22 mouse cellular contexts compared by ENCODE assay signal in genomic region chr6:79500649-79501048, GRCm38 (mm10).
DNase-seq lines count a peak whose midpoint lies in the region; ATAC-seq and TF ChIP-seq lines count a peak whose summit lies in the region.
"Had no signal": no experiment of that assay in that cellular context is flagged by ENCODE, and none has a peak within 500 bp of the region (broad histone marks: within the 10 kb centered on the region; RNA-seq: fewer than 3 reads in every experiment).

No protein-coding gene starts in this region.

- no peak overlapping the region for H3K9ac ChIP-seq in forebrain, embryonic 14.5 days (ENCODE audit: low read length)
- H3K9ac ChIP-seq in forebrain, embryonic 15.5 days (replicated peaks) = no peak overlapping the region
- H3K9ac ChIP-seq in neural tube, embryonic 15.5 days (replicated peaks) = no peak overlapping the region
- H3K9ac ChIP-seq: embryonic facial prominence, embryonic 15.5 days; heart, embryonic 15.5 days; hindbrain, embryonic 13.5 days had no signal

- no peak overlapping the region for H3K4me2 ChIP-seq in forebrain, embryonic 14.5 days (ENCODE audit: low read length)
- H3K4me2 ChIP-seq in forebrain, embryonic 15.5 days (replicated peaks) = no peak overlapping the region
- H3K4me2 ChIP-seq in neural tube, embryonic 15.5 days = no peak overlapping the region
- H3K4me2 ChIP-seq: embryonic facial prominence, embryonic 15.5 days; heart, embryonic 11.5 days; heart, embryonic 15.5 days; hindbrain, embryonic 13.5 days had no signal

- ATAC-seq in forebrain, embryonic 14.5 days = no peak
- ATAC-seq in forebrain, embryonic 15.5 days (replicated peaks) = no peak
- 0 out of 2 replicates have a peak, but pooled peaks have one; percentile 53 for ATAC-seq in neural tube, embryonic 15.5 days (ENCODE audit: low FRiP score)
- ATAC-seq: intestine, embryonic 16.5 days had no signal

- intact Hi-C loops in left cerebral cortex, postnatal 4 days (cut with DNase I) = no loop called here
- intact Hi-C loops in left cerebral cortex, adult 2 months (cut with DNase I) = no loop called here

- H3K4me3 ChIP-seq in forebrain, embryonic 14.5 days (ENCODE audit: low read depth, low read length) = no peak overlapping the region
- H3K4me3 ChIP-seq in forebrain, embryonic 15.5 days = no peak overlapping the region
- H3K4me3 ChIP-seq in left cerebral cortex, adult 2 months = no peak overlapping the region
- no peak overlapping the region for H3K4me3 ChIP-seq in neural tube, embryonic 15.5 days (replicated peaks)
- H3K4me3 ChIP-seq in thymus, adult 2 months (ENCODE audit: control insufficient read depth, insufficient read depth, low read length) = no peak overlapping the region
- H3K4me3 ChIP-seq: embryonic facial prominence, embryonic 15.5 days; erythroblast, embryonic 14.5 days; forebrain, embryonic 10.5 days; heart, adult 2 months; heart, embryonic 15.5 days; hindbrain, embryonic 13.5 days had no signal

- no peak for TF ChIP-seq CTCF in left cerebral cortex, adult 2 months (IDR thresholded peaks at IDR 0.05)
- TF ChIP-seq CTCF in thymus, adult 2 months (IDR thresholded peaks at IDR 0.05; ENCODE audit: borderline replicate concordance, control insufficient read depth, extremely low read depth, insufficient read depth, low read length, poor library complexity) = no peak

- no peaks in the 10 kb centered on the region for H3K27me3 ChIP-seq in forebrain, embryonic 14.5 days (replicated peaks; ENCODE audit: control insufficient read depth, insufficient read depth, low read length)
- H3K27me3 ChIP-seq in forebrain, embryonic 15.5 days = no peaks in the 10 kb centered on the region
- H3K27me3 ChIP-seq in neural tube, embryonic 15.5 days (replicated peaks) = no peaks in the 10 kb centered on the region
- no peaks in the 10 kb centered on the region for H3K27me3 ChIP-seq in thymus, adult 2 months (ENCODE audit: control insufficient read depth, insufficient read depth, low read length)
- H3K27me3 ChIP-seq: embryonic facial prominence, embryonic 15.5 days; heart, embryonic 15.5 days; hindbrain, embryonic 13.5 days had no signal

- no peak overlapping the region for H3K27ac ChIP-seq in forebrain, embryonic 14.5 days (ENCODE audit: low read depth, low read length)
- no peak overlapping the region for H3K27ac ChIP-seq in forebrain, embryonic 15.5 days (replicated peaks)
- no peak overlapping the region for H3K27ac ChIP-seq in left cerebral cortex, adult 2 months
- H3K27ac ChIP-seq in neural tube, embryonic 15.5 days (replicated peaks) = no peak overlapping the region
- H3K27ac ChIP-seq in thymus, adult 2 months (ENCODE audit: control insufficient read depth, insufficient read depth, low read length) = no peak overlapping the region
- H3K27ac ChIP-seq: embryonic facial prominence, embryonic 15.5 days; forebrain, embryonic 10.5 days; heart, adult 2 months; heart, embryonic 15.5 days; hindbrain, embryonic 13.5 days had no signal

- no peaks in the 10 kb centered on the region for H3K4me1 ChIP-seq in forebrain, embryonic 14.5 days (ENCODE audit: control insufficient read depth, insufficient read depth, low read length)
- H3K4me1 ChIP-seq in forebrain, embryonic 15.5 days = no peaks in the 10 kb centered on the region
- H3K4me1 ChIP-seq in neural tube, embryonic 15.5 days = no peaks in the 10 kb centered on the region
- no peaks in the 10 kb centered on the region for H3K4me1 ChIP-seq in thymus, adult 2 months (replicated peaks; ENCODE audit: control insufficient read depth, insufficient read depth, low read length)
- H3K4me1 ChIP-seq: embryonic facial prominence, embryonic 15.5 days; forebrain, embryonic 10.5 days; heart, embryonic 15.5 days; hindbrain, embryonic 13.5 days had no signal

- no peaks in the 10 kb centered on the region for H3K9me3 ChIP-seq in forebrain, embryonic 14.5 days (replicated peaks; ENCODE audit: control insufficient read depth, low read length)
- no peaks in the 10 kb centered on the region for H3K9me3 ChIP-seq in forebrain, embryonic 15.5 days
- H3K9me3 ChIP-seq in neural tube, embryonic 15.5 days (replicated peaks) = no peaks in the 10 kb centered on the region
- H3K9me3 ChIP-seq: embryonic facial prominence, embryonic 15.5 days; forebrain, embryonic 10.5 days; heart, embryonic 15.5 days; hindbrain, embryonic 13.5 days had no signal

- WGBS in forebrain, embryonic 14.5 days = 75% methylated on average over 3 of the region's 3 CpGs
- 68% methylated on average over 3 of the region's 3 CpGs for WGBS in forebrain, embryonic 15.5 days
- 35% methylated on average over 3 of the region's 3 CpGs for WGBS in neural tube, embryonic 15.5 days
- 87% methylated on average over 3 of the region's 3 CpGs for WGBS in thymus, adult 2 months

- H3K36me3 ChIP-seq in forebrain, embryonic 14.5 days (ENCODE audit: control insufficient read depth, insufficient read depth, low read length) = no peaks in the 10 kb centered on the region
- H3K36me3 ChIP-seq in forebrain, embryonic 15.5 days = no peaks in the 10 kb centered on the region
- no peaks in the 10 kb centered on the region for H3K36me3 ChIP-seq in neural tube, embryonic 15.5 days
- no peaks in the 10 kb centered on the region for H3K36me3 ChIP-seq in thymus, adult 2 months (ENCODE audit: control insufficient read depth, insufficient read depth, low read length)
- H3K36me3 ChIP-seq: embryonic facial prominence, embryonic 15.5 days; forebrain, embryonic 10.5 days; heart, embryonic 15.5 days; hindbrain, embryonic 13.5 days had no signal

- no peak for TF ChIP-seq POLR2A in thymus, adult 2 months (IDR thresholded peaks at IDR 0.05; ENCODE audit: control insufficient read depth, extremely low read depth, insufficient read depth, low read length, poor library complexity)

- peak; percentile 17 for DNase-seq in forebrain, embryonic 14.5 days (ENCODE audit: low spot score)
- peak; percentile 27 for DNase-seq in left cerebral cortex, postnatal 4 days
- DNase-seq in left cerebral cortex, adult 2 months (ENCODE audit: extremely low spot score in 1 of 2, low spot score in 2 of 2) = no peak
- DNase-seq in brain, adult 2 months (ENCODE audit: low read depth, low spot score) = peak; percentile 18
- no peak for DNase-seq in thymus, adult 2 months
- DNase-seq: adrenal gland, adult 8-10 months; adrenal gland, postnatal 36 days; cerebellum, adult 8-10 months; embryo, embryonic 11 days; gastrocnemius, postnatal 14 days; heart, adult 2 months; heart, postnatal 14 days; kidney, adult 2 months had no signal

Comparison
In these comparisons a context has a peak if more than half of its experiments do, and no peak if none do; other contexts are left out.
1. DNase-seq: peak in forebrain, embryonic 14.5 days (single experiment), left cerebral cortex, postnatal 4 days (single experiment) and brain, adult 2 months (single experiment); none in left cerebral cortex, adult 2 months (0 of 2) and thymus, adult 2 months (single experiment).